Mouse (Mus musculus) CH12.LX (cell line): Measurements from ENCODE around the gene Pafah1b1. TPM values are rescaled to one million over a fixed set of nuclear protein-coding genes. Genes with fewer than 3 reads are reported as not detected.

ENCODE experiments used
- DNase-seq: peaks from one replicate; pipeline ENCODE4 v3.0.0-alpha.2; 2013; ENCODE audit errors: extremely low read depth
- H3K27ac ChIP-seq: 2 replicates; pipeline ENCODE4 v1.5.1; 2012; ENCODE audit warnings: low read depth, mild to moderate bottlenecking, control low read depth, moderate library complexity; ENCODE audit not compliant: insufficient read depth
- H3K27me3 ChIP-seq: replicated peaks from 2 replicates; pipeline ENCODE3; 2012; ENCODE audit warnings: inconsistent platforms
- H3K36me3 ChIP-seq, 2 experiments: replicated peaks in 1 of 2; 2 replicates each; pipeline versions ENCODE3 to v1.6.1; 2012; ENCODE audit warnings: inconsistent platforms in 1 of 2, low read length in 1 of 2, mild to moderate bottlenecking in 1 of 2, mixed read lengths in 1 of 2, moderate library complexity in 1 of 2; ENCODE audit not compliant: control insufficient read depth in 1 of 2, insufficient read depth in 1 of 2
- H3K4me1 ChIP-seq, 2 experiments: 2 replicates each; pipeline ENCODE4 v1.6.1; 2012; ENCODE audit warnings: inconsistent platforms in 1 of 2, moderate library complexity in 1 of 2; ENCODE audit not compliant: insufficient read depth in 2 of 2, control insufficient read depth in 1 of 2
- H3K4me2 ChIP-seq: 2 replicates; pipeline ENCODE4 v1.6.1; 2012; ENCODE audit warnings: low read depth, mild to moderate bottlenecking, control low read depth; ENCODE audit not compliant: poor library complexity, insufficient read depth, severe bottlenecking
- H3K4me3 ChIP-seq, 3 experiments: fragments of 150-350 bp in 1 of 3; sonication (generic) in 1 of 3; replicated peaks in 1 of 3; 2 replicates each; pipeline versions ENCODE3 to v1.5.1; 2011 to 2012; ENCODE audit warnings: low read depth in 2 of 3, low read length in 2 of 3, mild to moderate bottlenecking in 2 of 3, moderate library complexity in 2 of 3, control low read depth in 1 of 3, improper control_type of control experiment in 1 of 3, inconsistent platforms in 1 of 3, mixed read lengths in 1 of 3; ENCODE audit not compliant: poor library complexity in 1 of 3
- H3K79me2 ChIP-seq: replicated peaks from 2 replicates; pipeline ENCODE4 v1.6.1; 2012; ENCODE audit warnings: mild to moderate bottlenecking, moderate library complexity; ENCODE audit not compliant: control insufficient read depth, poor library complexity, insufficient read depth, severe bottlenecking; ENCODE audit errors: extremely low read depth
- H3K9ac ChIP-seq: 2 replicates; pipeline ENCODE4 v1.6.1; 2012; ENCODE audit warnings: low read depth, mild to moderate bottlenecking, control low read depth, moderate library complexity; ENCODE audit not compliant: insufficient read depth
- H3K9me3 ChIP-seq: replicated peaks from 2 replicates; pipeline ENCODE3; 2012; ENCODE audit warnings: low read length, inconsistent platforms, mixed read lengths
- CHD1 ChIP-seq: IDR thresholded peaks from 2 replicates; pipeline ENCODE4 v1.6.1; 2012; ENCODE audit warnings: low read depth, low read length, improper control_type of control experiment, inconsistent platforms
- CHD2 ChIP-seq: IDR thresholded peaks from 2 replicates; pipeline ENCODE4 v1.6.1; 2011; ENCODE audit warnings: low read length, improper control_type of control experiment
- E2F4 ChIP-seq: IDR thresholded peaks from 2 replicates; pipeline ENCODE4 v1.6.1; 2011; ENCODE audit warnings: low read depth, low read length, improper control_type of control experiment; ENCODE audit not compliant: insufficient replicate concordance
- EP300 ChIP-seq: IDR thresholded peaks from 2 replicates; pipeline ENCODE4 v1.6.1; 2011; ENCODE audit warnings: low read length, improper control_type of control experiment
- GABPA ChIP-seq: IDR thresholded peaks from 2 replicates; pipeline ENCODE4 v1.6.1; 2012; ENCODE audit warnings: low read depth, low read length, improper control_type of control experiment, inconsistent platforms; ENCODE audit not compliant: insufficient replicate concordance
- HCFC1 ChIP-seq: IDR thresholded peaks from 2 replicates; pipeline ENCODE4 v1.6.1; 2012; ENCODE audit warnings: low read depth, mild to moderate bottlenecking, inconsistent platforms, low read length, improper control_type of control experiment
- IRF4 ChIP-seq: IDR thresholded peaks from 2 replicates; pipeline ENCODE4 v1.6.1; 2014; ENCODE audit warnings: low read depth, mild to moderate bottlenecking, inconsistent platforms, low read length, improper control_type of control experiment
- JUN ChIP-seq: IDR thresholded peaks from 2 replicates; pipeline ENCODE4 v1.6.1; 2011; ENCODE audit warnings: low read depth, mild to moderate bottlenecking, low read length, improper control_type of control experiment, moderate library complexity; ENCODE audit not compliant: insufficient read depth
- MAFK ChIP-seq: IDR thresholded peaks from 2 replicates; pipeline ENCODE4 v1.6.1; 2011; ENCODE audit warnings: low read length, improper control_type of control experiment; ENCODE audit not compliant: insufficient replicate concordance
- MAZ ChIP-seq: IDR thresholded peaks from 2 replicates; pipeline ENCODE4 v1.6.1; 2012; ENCODE audit warnings: low read depth, mild to moderate bottlenecking, inconsistent platforms, low read length, improper control_type of control experiment, moderate library complexity
- MEF2A ChIP-seq: IDR thresholded peaks from 2 replicates; pipeline ENCODE4 v1.6.1; 2014; ENCODE audit warnings: low read depth, mild to moderate bottlenecking, inconsistent platforms, low read length, improper control_type of control experiment, borderline replicate concordance
- NELFE ChIP-seq: IDR thresholded peaks from 2 replicates; pipeline ENCODE4 v1.6.1; 2011; ENCODE audit warnings: low read depth, low read length, improper control_type of control experiment
- NRF1 ChIP-seq: IDR thresholded peaks from 2 replicates; pipeline ENCODE4 v1.6.1; 2014; ENCODE audit warnings: low read depth, mild to moderate bottlenecking, inconsistent platforms, low read length, improper control_type of control experiment, moderate library complexity
- PAX5 ChIP-seq: IDR thresholded peaks from 2 replicates; pipeline ENCODE4 v1.6.1; 2012; ENCODE audit warnings: low read length, inconsistent platforms, mixed read lengths
- RCOR1 ChIP-seq: conservative IDR thresholded peaks from 2 replicates; pipeline ENCODE4 v1.6.1; 2012; ENCODE audit warnings: low read depth, mild to moderate bottlenecking, inconsistent platforms, low read length, improper control_type of control experiment
- SIN3A ChIP-seq: IDR thresholded peaks from 2 replicates; pipeline ENCODE4 v1.6.1; 2012; ENCODE audit warnings: low read length, improper control_type of control experiment, inconsistent platforms
- SMC3 ChIP-seq: IDR thresholded peaks from 2 replicates; pipeline ENCODE4 v1.6.1; 2011; ENCODE audit warnings: low read depth, low read length, improper control_type of control experiment
- TCF12 ChIP-seq: IDR thresholded peaks from 2 replicates; pipeline ENCODE4 v1.6.1; 2014; ENCODE audit warnings: low read depth, mild to moderate bottlenecking, inconsistent platforms, low read length, improper control_type of control experiment
- UBTF ChIP-seq: IDR thresholded peaks from 2 replicates; pipeline ENCODE4 v1.6.1; 2012; ENCODE audit warnings: low read depth, mild to moderate bottlenecking, inconsistent platforms, low read length, improper control_type of control experiment, moderate library complexity
- USF1 ChIP-seq: IDR thresholded peaks from 2 replicates; pipeline ENCODE4 v1.6.1; 2014; ENCODE audit warnings: low read depth, mild to moderate bottlenecking, inconsistent platforms, low read length, improper control_type of control experiment
- ZC3H11A ChIP-seq: IDR thresholded peaks from 2 replicates; pipeline ENCODE4 v1.6.1; 2012; ENCODE audit warnings: low read depth, mild to moderate bottlenecking, inconsistent platforms, low read length, improper control_type of control experiment
- ZKSCAN1 ChIP-seq: IDR thresholded peaks from 2 replicates; pipeline ENCODE4 v1.6.1; 2012; ENCODE audit warnings: low read depth, inconsistent platforms, low read length, improper control_type of control experiment, borderline replicate concordance
- ZMIZ1 ChIP-seq: IDR thresholded peaks from 2 replicates; pipeline ENCODE4 v1.6.1; 2012; ENCODE audit warnings: low read depth, mild to moderate bottlenecking, inconsistent platforms, low read length, improper control_type of control experiment
- ZNF384 ChIP-seq: IDR thresholded peaks from 2 replicates; pipeline ENCODE4 v1.6.1; 2012; ENCODE audit warnings: low read depth, low read length, improper control_type of control experiment, inconsistent platforms
- dilution Hi-C: fragments of 300-500 bp; cut with MboI; formaldehyde crosslinking; loops from 2 replicates; pipeline ENCODE4 v1.14.3; 2020; ENCODE audit warnings: low sequenced_read_pairs; ENCODE audit not compliant: extremely low pct_unique_long_range_greater_than_20kb, extremely low pct_ligation_motif_present
- in situ Hi-C: fragments of 300-500 bp; cut with MboI; formaldehyde crosslinking; loops from 3 replicates; pipeline ENCODE4 v1.14.3; 2019; ENCODE audit warnings: low sequenced_read_pairs, low pct_ligation_motif_present, low pct_unique_long_range_greater_than_20kb, mixed read lengths
- polyA plus RNA-seq: library from polyadenylated mRNA; unstranded; fragments of >175 nt; gene quantifications from 2 replicates; pipeline ENCODE4 v1.2.1, GENCODE M21; 2012; ENCODE audit warnings: low read depth; ENCODE audit not compliant: insufficient read length
- total RNA-seq, 2 experiments: library from RNA; depleted of rRNA; stranded (reverse); fragments of 300-350 nt in 1 of 2; fragments of >200 nt in 1 of 2; gene quantifications; 2 replicates each; pipeline ENCODE4 v1.2.3; 2012 to 2014

The Pafah1b1 gene
- total and polyA plus RNA-seq, 3 experiments = 53.9 to 136 (median 107) TPM

GRCm38 (mm10) chr11:74725181-74725580 lies 711 bp upstream of the Pafah1b1 start:
- Histone ChIP-seq H3K4me3 (peak overlapping the region in 1 of 3 experiments; percentile 76), H3K4me1 (peaks cover 3 to 23% of the 10 kb centered on the region in 2 experiments; a peak in 3 of 4 replicates), H3K4me2 (no peak overlapping the region), H3K27me3 (no peaks in the 10 kb centered on the region), H3K9ac (peak overlapping the region; percentile 92; the same call in 1 of the 2 replicates), H3K36me3 (peaks cover 0 to 4% of the 10 kb centered on the region in 2 experiments), H3K79me2 (peaks cover 30% of the 10 kb centered on the region), H3K27ac (no peak overlapping the region), H3K9me3 (no peaks in the 10 kb centered on the region)
- in situ Hi-C loops (no loop called here), dilution Hi-C loops (no loop called here)
- DNase-seq = no peak
- TF ChIP-seq ZMIZ1 (no peak), IRF4 (no peak), JUN (no peak), E2F4 (no peak), SIN3A (no peak; the same call in 1 of the 2 replicates), TCF12 (no peak), MAFK (no peak), USF1 (no peak), GABPA (no peak), SMC3 (no peak), HCFC1 (no peak), RCOR1 (no peak), PAX5 (no peak), CHD2 (no peak), ZKSCAN1 (no peak), ZNF384 (no peak)

- TF ChIP-seq CHD2 (peak; percentile 88), NELFE (0 out of 2 replicates have a peak, but pooled peaks have one; percentile 23), MAZ (peak; percentile 36; the same call in 1 of the 2 replicates), EP300 (no peak), MEF2A (0 out of 2 replicates have a peak, but pooled peaks have one; percentile 33), HCFC1 (no peak), UBTF (peak; percentile 81), TCF12 (peak; percentile 66), ZC3H11A (no peak), NRF1 (peak; percentile 46; the same call in 1 of the 2 replicates), CHD1 (peak; percentile 13; the same call in 1 of the 2 replicates)
- peak overlapping the region; percentile 100; the same call in 1 of the 2 replicates for H3K4me2 ChIP-seq
- dilution Hi-C loops (no loop called here), in situ Hi-C loops (no loop called here)
- H3K4me3 ChIP-seq = peak overlapping the region; percentile 71 to 90 (median 76)
- peak overlapping the region; percentile 92 for H3K9ac ChIP-seq
- H3K9me3 ChIP-seq = no peaks in the 10 kb centered on the region
- no peaks in the 10 kb centered on the region for H3K27me3 ChIP-seq
- H3K4me1 ChIP-seq = peaks cover 3 to 36% of the 10 kb centered on the region in 2 experiments; a peak in 3 of 4 replicates
- DNase-seq = peak; percentile 91
- H3K36me3 ChIP-seq = peaks cover 0 to 6% of the 10 kb centered on the region in 2 experiments
- H3K27ac ChIP-seq = peak overlapping the region; percentile 87
- peaks cover 45% of the 10 kb centered on the region for H3K79me2 ChIP-seq
Observed at GRCm38 (mm10) chr11:74723357-74724234, 874 bp downstream of the Pafah1b1 start.
